Mouse (Mus musculus): Measurements from ENCODE around the gene Nsf.

Gene Nsf

GRCm38 (mm10) chr11:103953896-103954292 is at the start of gene Nsf:
Gene Nsf, minus strand, starts transcription at chr11:103954056.
- CTCF ChIA-PET = interaction anchor here (0.6 to 1.8 kb wide), 14 partner anchors 9 to 356 kb away, joined by 3 to 8 read pairs (median 3); partner anchors contain the start of genes Arf2 (in 1 of the 4), Crhr1 (in 1 of the 4) and Mapt (in 1 of the 4)
- POLR2A ChIA-PET = interaction anchor here (0.6 to 6.7 kb wide), 58 partner anchors 8 to 838 kb away, joined by 3 to 94 read pairs (median 4); partner anchors contain the start of genes Arf2 (in 3 of the 4), Hexim1 (in 2 of the 4), Arhgap27 (in 1 of the 4) and Gosr2 (in 1 of the 4)

DNA sequence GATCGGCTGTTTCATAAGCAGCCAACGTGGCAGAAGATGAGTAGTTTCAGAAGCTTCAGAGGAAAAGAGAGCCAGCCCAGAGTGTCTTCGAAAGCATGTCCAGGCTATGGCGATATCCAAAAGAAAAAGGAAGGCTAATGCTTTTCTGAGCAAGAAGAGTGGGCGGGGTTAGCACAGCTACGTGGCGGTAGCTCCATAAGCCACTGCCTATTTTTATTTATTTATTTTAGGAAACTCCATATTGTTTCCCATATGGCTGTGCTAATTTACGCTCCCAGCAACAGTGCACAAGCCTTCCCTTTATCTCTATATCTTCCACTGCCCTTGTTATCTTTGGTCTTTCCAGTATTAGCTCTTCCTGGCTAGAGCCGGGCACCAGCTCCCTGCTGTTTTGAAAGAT is 49.5 kb upstream of the Nsf start:
- POLR2A ChIA-PET = interaction anchor here in 2 of 4 experiments (0.6 to 1.2 kb wide), 3 partner anchors 13 to 49 kb away, joined by 3 read pairs; partner anchors contain the start of gene Nsf (in 1 of the 2)
- CTCF ChIA-PET = interaction anchor here in 3 of 4 experiments (0.7 to 1.2 kb wide), 3 partner anchors 16 to 328 kb away, joined by 3 to 4 read pairs (median 3); no protein-coding TSS in a partner anchor

DNA sequence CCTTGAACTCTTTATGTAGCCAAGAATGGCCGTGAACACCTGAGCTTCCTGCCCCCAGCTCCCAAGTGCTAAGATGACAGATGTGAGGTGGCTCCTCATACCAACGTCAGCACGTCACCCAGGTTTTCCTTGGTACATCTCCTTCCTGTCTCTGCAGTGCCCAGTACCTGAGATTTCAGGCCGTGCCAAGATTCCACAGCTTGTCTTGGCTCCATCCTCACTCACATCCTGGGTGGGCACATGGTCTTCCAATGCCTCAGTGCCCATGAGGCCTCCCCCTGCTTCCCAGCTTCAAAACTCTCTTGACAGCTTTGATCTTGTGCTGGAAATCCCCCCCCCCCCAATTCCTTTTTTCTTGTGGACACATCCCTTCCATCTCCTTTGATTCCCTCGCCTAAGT is 48.3 kb upstream of the Nsf start:
- ChIA-PET POLR2A (interaction anchor here in 1 of 4 experiments (1.0 kb wide), 1 partner anchor 149 kb away, joined by 3 read pairs; no protein-coding TSS in a partner anchor), CTCF (interaction anchor here in 2 of 4 experiments (1.0 to 1.2 kb wide), 2 partner anchors 15 to 169 kb away, joined by 4 to 5 read pairs; no protein-coding TSS in a partner anchor)

- ChIA-PET CTCF (interaction anchor here in 3 of 4 experiments (0.6 to 1.4 kb wide), 11 partner anchors 10 to 288 kb away, joined by 3 to 5 read pairs (median 3); no protein-coding TSS in a partner anchor), POLR2A (interaction anchor here in 2 of 4 experiments (0.5 to 1.2 kb wide), 5 partner anchors 14 to 181 kb away, joined by 3 to 5 read pairs (median 4); no protein-coding TSS in a partner anchor)
These were observed 47.6 kb upstream of the Nsf start for GRCm38 (mm10) chr11:104001395-104001955.

DNA sequence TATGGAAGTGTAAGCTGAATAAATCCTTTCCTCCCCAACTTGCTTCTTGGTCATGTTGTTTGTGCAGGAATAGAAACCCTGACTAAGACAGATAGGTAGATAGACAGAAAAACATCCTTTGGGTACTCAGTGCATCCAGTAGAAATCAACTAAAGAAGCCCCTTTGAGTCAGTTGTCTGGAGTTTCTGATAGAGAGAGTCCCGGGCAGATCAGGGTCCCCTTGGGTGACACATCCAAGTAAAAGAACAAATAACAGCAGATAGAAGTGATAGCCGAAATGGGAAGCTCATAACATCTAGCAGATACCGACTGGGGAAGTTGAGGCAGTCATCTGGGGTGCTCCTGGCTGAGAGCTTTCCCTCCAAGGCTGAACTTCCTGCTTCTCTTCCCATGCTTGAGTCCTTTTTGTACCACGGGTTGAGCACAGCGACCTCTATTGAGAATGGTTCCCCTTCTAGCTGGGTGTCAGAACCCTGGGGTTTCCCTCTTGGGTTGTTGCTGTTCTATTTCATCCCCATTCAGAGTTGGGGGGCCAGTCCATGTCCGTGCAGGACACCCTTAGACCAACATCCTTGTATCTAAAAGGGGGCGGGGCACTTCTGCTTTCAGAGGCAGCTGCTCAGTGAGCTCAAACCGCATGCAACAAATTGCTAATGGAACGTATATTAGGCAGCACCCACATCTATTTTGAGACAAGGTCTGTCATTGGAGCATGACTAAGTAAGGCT is 47.0 kb upstream of the Nsf start:
- ChIA-PET POLR2A (interaction anchor here in 2 of 4 experiments (0.5 to 1.2 kb wide), 5 partner anchors 13 to 180 kb away, joined by 3 to 5 read pairs (median 4); no protein-coding TSS in a partner anchor), CTCF (interaction anchor here (0.5 to 1.4 kb wide), 12 partner anchors 10 to 289 kb away, joined by 3 to 4 read pairs (median 3); partner anchors contain the start of gene Crhr1 (in 1 of the 4))

DNA sequence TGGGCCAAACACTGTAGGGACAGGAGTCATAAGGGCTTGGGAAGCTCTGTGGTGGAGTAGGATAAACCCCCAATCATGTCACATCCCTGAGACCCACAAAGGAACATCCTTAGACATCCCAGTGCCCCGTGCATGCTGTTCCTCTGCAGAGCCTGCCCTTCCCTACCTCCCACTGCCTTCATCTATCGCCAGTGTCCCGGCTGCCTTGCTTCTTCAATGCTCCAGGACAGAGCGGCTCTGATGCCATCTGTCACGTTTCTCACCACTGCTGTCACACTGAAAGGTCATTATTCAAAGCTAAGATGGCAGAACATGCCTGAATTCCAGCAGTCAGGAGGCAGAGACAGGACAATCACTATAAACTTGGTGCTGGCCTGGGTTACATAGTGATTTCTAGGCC is 44.9 kb upstream of the Nsf start:
- ChIA-PET POLR2A (no interaction called here), CTCF (interaction anchor here in 1 of 4 experiments (0.7 kb wide), 1 partner anchor 172 kb away, joined by 4 read pairs; no protein-coding TSS in a partner anchor)

GRCm38 (mm10) chr11:103997385-103997784 is 43.5 kb upstream of the Nsf start:
- ChIA-PET POLR2A (interaction anchor here in 3 of 4 experiments (0.6 to 2.3 kb wide), 11 partner anchors 8 to 189 kb away, joined by 3 to 8 read pairs (median 4); partner anchors contain the start of gene Sppl2c (in 1 of the 3)), CTCF (interaction anchor here (0.5 to 2.9 kb wide), 104 partner anchors 8 to 458 kb away, joined by 3 to 71 read pairs (median 4); partner anchors contain the start of genes Crhr1 (in 3 of the 4), Sppl2c (in 2 of the 4), Arf2 (in 1 of the 4) and Mapt (in 1 of the 4))

DNA sequence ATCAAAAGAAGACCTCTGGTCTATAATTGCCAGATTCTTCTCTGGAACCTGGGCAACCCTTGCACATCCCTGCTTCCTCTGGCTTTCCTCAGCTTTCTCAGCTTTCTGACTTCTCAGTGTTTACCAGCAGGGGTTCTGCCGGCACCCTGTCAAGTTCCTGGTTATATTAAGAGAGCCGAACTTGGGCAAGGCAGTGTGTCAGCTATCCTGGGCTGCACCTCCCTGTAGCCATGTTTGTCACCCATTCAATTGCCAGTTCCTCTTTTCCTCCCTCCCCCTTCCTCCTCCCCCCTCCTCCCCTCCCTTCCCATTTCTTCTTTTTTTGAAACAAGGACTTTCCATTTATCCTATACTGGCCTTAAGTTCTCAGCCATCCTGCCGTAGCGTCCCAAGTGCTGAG is 38.8 kb upstream of the Nsf start:
- CTCF ChIA-PET = interaction anchor here in 1 of 4 experiments (0.5 kb wide), 1 partner anchor 15 kb away, joined by 6 read pairs; no protein-coding TSS in a partner anchor
- POLR2A ChIA-PET = interaction anchor here in 1 of 4 experiments (0.6 kb wide), 1 partner anchor 751 kb away, joined by 3 read pairs; no protein-coding TSS in a partner anchor

DNA sequence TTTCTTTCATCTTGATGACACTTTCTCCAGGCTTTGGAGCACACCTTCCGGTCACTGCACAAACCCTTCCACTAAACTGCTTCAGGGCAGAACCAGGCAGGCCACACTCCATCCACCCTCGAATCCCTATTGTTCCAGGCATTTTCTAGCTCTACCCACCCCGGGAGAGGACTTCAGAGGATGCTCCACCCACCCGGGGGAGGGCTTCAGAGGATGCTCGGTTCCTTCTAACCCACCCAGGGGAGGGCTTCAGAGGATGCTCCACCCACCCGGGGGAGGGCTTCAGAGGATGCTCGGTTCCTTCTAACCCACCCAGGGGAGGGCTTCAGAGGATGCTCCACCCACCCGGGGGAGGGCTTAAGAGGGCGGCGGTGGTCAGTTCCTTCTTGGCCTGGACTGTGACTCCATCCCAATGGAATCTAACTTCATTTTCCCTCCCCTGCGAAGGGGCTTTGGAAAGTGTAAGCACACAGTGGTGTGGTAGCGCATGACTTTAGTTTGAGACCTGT is 36.2 kb upstream of the Nsf start:
- POLR2A ChIA-PET = interaction anchor here in 3 of 4 experiments (0.7 to 1.9 kb wide), 21 partner anchors 9 to 1124 kb away, joined by 3 to 15 read pairs (median 3); partner anchors contain the start of genes Arf2 (in 2 of the 3), Nsf (in 2 of the 3) and Sppl2c (in 1 of the 3)
- CTCF ChIA-PET = interaction anchor here (0.6 to 3.3 kb wide), 13 partner anchors 10 to 786 kb away, joined by 3 to 76 read pairs (median 4); partner anchors contain the start of gene Arf2 (in 1 of the 4)

DNA sequence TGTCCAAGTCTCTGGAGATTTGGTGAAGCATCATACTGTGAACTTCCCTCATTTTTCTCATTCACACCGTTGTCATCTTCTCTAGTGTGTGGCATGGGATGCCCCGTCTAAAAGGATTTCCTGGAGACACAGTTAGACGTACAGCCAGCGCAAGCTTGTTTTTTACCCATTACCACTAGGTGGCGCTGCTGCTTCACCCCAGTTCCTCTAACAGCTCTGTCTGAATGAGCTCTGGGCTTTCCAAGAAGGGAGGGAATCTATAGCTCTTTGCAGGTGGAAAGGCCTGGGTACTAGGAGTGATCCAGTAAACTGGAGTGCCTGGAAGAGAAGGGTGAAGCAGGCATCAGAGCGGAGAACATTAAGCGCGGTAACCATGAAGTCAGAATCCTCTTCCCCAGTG is 33.6 kb upstream of the Nsf start:
- POLR2A ChIA-PET = interaction anchor here (0.5 to 2.1 kb wide), 24 partner anchors 9 to 1509 kb away, joined by 3 to 12 read pairs (median 4); partner anchors contain the start of genes Arf2 (in 1 of the 4), Nsf (in 1 of the 4) and Sppl2c (in 1 of the 4)
- CTCF ChIA-PET = interaction anchor here (0.5 to 3.3 kb wide), 91 partner anchors 8 to 1201 kb away, joined by 3 to 76 read pairs (median 4); partner anchors contain the start of genes Arf2 (in 3 of the 4), Mapt (in 3 of the 4), Crhr1 (in 2 of the 4) and Nsf (in 2 of the 4)

GRCm38 (mm10) chr11:103984067-103984466 is 30.2 kb upstream of the Nsf start:
- CTCF ChIA-PET = interaction anchor here in 1 of 4 experiments (1.0 to 2.2 kb wide), 2 partner anchors 13 to 295 kb away, joined by 3 to 12 read pairs; no protein-coding TSS in a partner anchor
- POLR2A ChIA-PET = interaction anchor here in 2 of 4 experiments (1.5 to 2.0 kb wide), 2 partner anchors 18 kb away, joined by 5 to 6 read pairs; partner anchors contain the start of gene Arf2 (in 2 of the 2)

DNA sequence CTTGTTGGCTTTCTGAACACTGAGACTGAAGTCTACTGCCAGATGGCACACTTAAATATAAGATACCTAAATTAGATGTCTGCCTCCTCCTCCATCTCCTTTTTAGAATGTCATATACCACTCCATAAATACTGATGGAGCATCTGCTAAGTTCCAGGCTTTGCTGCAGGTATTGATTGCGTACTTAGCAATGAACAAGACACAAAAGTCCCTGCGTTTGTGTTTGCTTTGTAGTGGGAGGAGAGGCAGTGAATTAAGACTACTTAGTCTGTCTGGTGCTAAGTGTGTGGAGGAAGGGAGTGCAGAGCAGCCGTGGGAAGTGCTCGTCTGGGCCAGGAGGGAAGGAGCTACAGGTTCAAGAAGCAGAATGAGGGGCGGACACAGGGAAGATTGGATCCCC is 28.0 kb upstream of the Nsf start:
- POLR2A ChIA-PET = interaction anchor here in 3 of 4 experiments (0.5 to 3.0 kb wide), 5 partner anchors 8 to 342 kb away, joined by 3 to 15 read pairs (median 4); partner anchors contain the start of gene Arf2 (in 2 of the 3)
- CTCF ChIA-PET = interaction anchor here in 2 of 4 experiments (1.5 to 2.0 kb wide), 3 partner anchors 16 to 214 kb away, joined by 3 to 7 read pairs (median 4); no protein-coding TSS in a partner anchor

DNA sequence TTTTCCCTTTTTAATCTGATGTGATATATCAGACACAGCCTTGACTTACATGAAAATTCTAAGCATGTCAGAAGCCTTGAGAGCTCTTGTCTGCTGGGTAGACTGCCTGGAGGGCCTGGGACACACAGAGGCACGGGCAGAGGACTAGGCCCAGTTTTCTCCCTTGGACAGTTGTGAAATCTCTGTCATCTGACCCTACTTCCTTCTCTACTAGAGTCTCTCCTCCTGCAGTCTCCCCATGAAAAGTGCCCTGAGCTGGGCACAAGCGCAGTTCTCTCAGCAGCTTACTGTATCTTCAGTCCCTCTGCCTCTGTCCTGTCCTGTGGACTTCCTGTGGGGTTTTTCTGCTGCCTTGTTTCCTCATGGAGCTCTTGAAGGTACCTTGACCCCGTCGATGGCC is 25.5 kb upstream of the Nsf start:
- ChIA-PET CTCF (interaction anchor here in 3 of 4 experiments (0.6 to 2.5 kb wide), 6 partner anchors 8 to 299 kb away, joined by 3 to 12 read pairs (median 3); no protein-coding TSS in a partner anchor), POLR2A (interaction anchor here in 3 of 4 experiments (0.5 to 3.0 kb wide), 7 partner anchors 10 to 351 kb away, joined by 3 to 15 read pairs (median 5); partner anchors contain the start of genes Arf2 (in 1 of the 3) and Nsf (in 1 of the 3))

DNA sequence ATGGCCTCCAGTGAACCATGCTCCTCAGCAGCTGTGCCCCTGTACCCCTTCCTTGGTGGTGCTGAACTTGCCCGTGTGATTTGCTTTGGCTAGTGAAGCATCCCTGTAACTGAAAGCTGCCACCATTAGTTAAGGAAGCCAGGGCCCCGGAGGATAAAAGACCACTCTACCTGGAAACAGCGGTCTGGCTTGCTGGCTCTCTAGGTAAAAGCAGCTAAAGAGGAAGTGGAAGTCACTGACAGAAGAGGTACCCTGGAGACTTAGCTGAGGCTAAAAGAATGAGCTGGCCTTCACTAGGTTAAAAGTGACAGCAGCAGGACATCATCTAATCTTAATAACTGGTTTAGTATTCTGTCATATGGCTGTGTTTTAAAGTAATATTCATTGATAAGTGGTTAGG is 17.0 kb upstream of the Nsf start:
- ChIA-PET POLR2A (interaction anchor here in 2 of 4 experiments (0.9 to 2.3 kb wide), 2 partner anchors 13 to 17 kb away, joined by 3 to 6 read pairs; partner anchors contain the start of gene Nsf (in 1 of the 2)), CTCF (interaction anchor here in 2 of 4 experiments (0.8 to 1.5 kb wide), 3 partner anchors 16 to 27 kb away, joined by 3 to 4 read pairs (median 4); no protein-coding TSS in a partner anchor)

DNA sequence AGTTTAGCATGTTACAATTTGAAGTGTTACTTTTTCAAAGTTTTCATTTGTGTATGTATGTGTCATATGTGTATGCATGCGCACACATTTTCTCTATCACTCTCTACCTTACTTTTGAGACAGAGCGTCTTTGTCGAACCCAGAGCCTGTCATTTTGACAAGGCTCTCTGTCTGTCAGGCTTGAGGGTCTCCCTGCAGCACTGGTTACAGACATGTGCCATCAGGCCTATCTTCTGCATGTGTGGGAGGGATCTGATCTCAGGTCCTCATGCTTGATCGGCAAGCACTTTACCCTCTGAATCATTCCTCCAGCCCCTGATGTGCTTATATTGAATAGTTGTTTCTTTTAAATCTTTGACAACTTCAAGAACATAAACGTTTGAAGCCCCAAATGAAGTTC is 15.4 kb upstream of the Nsf start:
- CTCF ChIA-PET = no interaction called here
- POLR2A ChIA-PET = interaction anchor here in 2 of 4 experiments (1.6 to 2.3 kb wide), 2 partner anchors 15 kb away, joined by 4 to 6 read pairs; partner anchors contain the start of gene Nsf (in 2 of the 2)

GRCm38 (mm10) chr11:103967106-103967735 is 13.4 kb upstream of the Nsf start:
- POLR2A ChIA-PET = interaction anchor here in 1 of 4 experiments (1.4 kb wide), 1 partner anchor 20 kb away, joined by 20 read pairs; no protein-coding TSS in a partner anchor
- CTCF ChIA-PET = no interaction called here

Data from embryonic stem cell, embryonic (primary cell).